Mouse (Mus musculus) left cerebral cortex, adult 18-20 months (tissue): Measurements from ENCODE around the gene Pold4. TPM values are rescaled to one million over a fixed set of nuclear protein-coding genes. Genes with fewer than 3 reads are reported as not detected.

ENCODE experiments used
- DNase-seq, 2 experiments: peaks; one replicate each; pipeline ENCODE4 v3.0.0; 2021 to 2022; ENCODE audit warnings: low spot score in 2 of 2, mixed read lengths in 1 of 2
- total RNA-seq, 2 experiments: library from RNA; stranded (reverse); gene quantifications; 2 replicates each; pipeline ENCODE4 v1.2.3; 2021

Pold4 gene
- total RNA-seq, 2 experiments from 2014 or later = 13.4 to 18.2 TPM

GRCm38 (mm10) chr19:4203604-4204326 is 27.9 kb upstream of the Pold4 start:
- no peak for DNase-seq

GRCm38 (mm10) chr19:4204889-4205288 is 26.8 kb upstream of the Pold4 start:
- no peak for DNase-seq

- DNase-seq = peak; percentile 56 to 64
These were observed 24.7 kb upstream of the Pold4 start for GRCm38 (mm10) chr19:4206971-4207370.

GRCm38 (mm10) chr19:4208563-4208962 is 23.1 kb upstream of the Pold4 start:
- DNase-seq = no peak

- DNase-seq = no peak
These were observed 19.7 kb upstream of the Pold4 start for GRCm38 (mm10) chr19:4211891-4212588.

- DNase-seq = no peak
These were observed 18.1 kb upstream of the Pold4 start for GRCm38 (mm10) chr19:4213524-4213974.

- DNase-seq = no peak
These were observed 17.5 kb upstream of the Pold4 start, which contains the start of the genes Clcf1 and AC109138.7 for GRCm38 (mm10) chr19:4214071-4214770. Gene Clcf1 (plus strand): TSS chr19:4214238. Gene AC109138.7 (plus strand): TSS chr19:4214357.

GRCm38 (mm10) chr19:4214771-4215450 is 16.8 kb upstream of the Pold4 start:
- DNase-seq = no peak

- DNase-seq = no peak
These were observed 16.3 kb upstream of the Pold4 start for GRCm38 (mm10) chr19:4215451-4215840.

GRCm38 (mm10) chr19:4216041-4216685 is 15.5 kb upstream of the Pold4 start:
- no peak for DNase-seq

- DNase-seq = no peak
These were observed 14.6 kb upstream of the Pold4 start for GRCm38 (mm10) chr19:4217140-4217539.

- DNase-seq = no peak
These were observed 13.8 kb upstream of the Pold4 start for GRCm38 (mm10) chr19:4217855-4218254.

GRCm38 (mm10) chr19:4218293-4218692 is 13.4 kb upstream of the Pold4 start:
- no peak for DNase-seq

- DNase-seq = no peak
These were observed 12.9 kb upstream of the Pold4 start for GRCm38 (mm10) chr19:4218784-4219183.

GRCm38 (mm10) chr19:4219943-4220342 is 11.8 kb upstream of the Pold4 start:
- DNase-seq = no peak

- DNase-seq = no peak
These were observed 11.3 kb upstream of the Pold4 start for GRCm38 (mm10) chr19:4220416-4220815.

- DNase-seq = no peak
These were observed 10.5 kb upstream of the Pold4 start for GRCm38 (mm10) chr19:4220957-4221743.

GRCm38 (mm10) chr19:4222165-4222564 is 9.5 kb upstream of the Pold4 start:
- no peak for DNase-seq

GRCm38 (mm10) chr19:4226779-4227178 is 4.9 kb upstream of the Pold4 start:
- no peak for DNase-seq

GRCm38 (mm10) chr19:4227446-4227845 is 4.3 kb upstream of the Pold4 start:
- no peak for DNase-seq
